Mouse (Mus musculus): ENCODE data around the gene Porcn. TPM values are rescaled to one million over a fixed set of nuclear protein-coding genes. Genes with fewer than 3 reads are reported as not detected.
A peak's percentile ranks its signal among the peaks of the same experiment; 100 is the strongest.

Porcn gene
- 10 to 100 TPM; 74.0 to 75.2 TPM for total RNA-seq (2021)

DNA sequence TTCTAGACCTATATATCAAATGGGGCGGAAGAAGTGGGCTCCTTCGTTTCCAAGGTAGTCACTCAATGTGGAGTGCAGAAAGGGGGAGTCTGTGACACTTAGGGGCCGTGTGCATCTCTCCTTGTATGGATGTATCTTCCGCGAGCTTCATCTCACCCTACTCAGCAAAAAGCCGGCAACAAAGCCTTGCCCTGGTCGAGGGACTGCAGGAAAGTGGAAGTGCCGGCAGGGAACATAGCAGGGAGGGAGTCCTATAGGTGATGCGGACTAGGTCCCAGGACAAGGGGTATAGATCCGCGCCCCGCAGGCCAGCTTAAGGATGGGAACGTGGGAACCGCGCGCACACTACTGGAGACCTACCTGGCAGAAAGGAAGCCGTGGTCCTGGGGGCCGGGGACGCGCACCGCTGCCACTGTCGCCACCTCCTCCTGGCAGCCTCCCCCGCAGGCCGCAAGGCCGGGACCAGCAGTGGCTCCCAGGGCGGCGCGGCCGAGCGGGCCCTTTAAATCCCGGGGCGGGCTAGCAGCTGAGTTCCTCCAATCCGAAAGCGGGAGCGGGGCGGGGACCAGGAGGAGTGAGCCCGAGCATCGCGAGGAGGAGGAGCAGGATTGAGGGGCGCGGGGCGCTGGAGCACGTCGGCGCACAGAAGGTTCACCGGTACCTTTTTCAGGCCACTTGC is at the start of gene Porcn:
TSS of gene Porcn (minus strand) at position 511 of the 679 bp plus-strand sequence.
- intact Hi-C loops (cut with DNase I), result loop anchor here (1.0 kb wide), 1 partner anchor 16 kb away; no protein-coding TSS in a partner anchor
- DNase-seq (ENCODE audit: low spot score in 2 of 2), result peak; percentile 76 to 86

GRCm38 (mm10) chrX:8255807-8256206 is 49.5 kb upstream of the Porcn start:
- DNase-seq (ENCODE audit: low spot score in 2 of 2), result no peak
- intact Hi-C loops (cut with DNase I), result no loop called here

DNA sequence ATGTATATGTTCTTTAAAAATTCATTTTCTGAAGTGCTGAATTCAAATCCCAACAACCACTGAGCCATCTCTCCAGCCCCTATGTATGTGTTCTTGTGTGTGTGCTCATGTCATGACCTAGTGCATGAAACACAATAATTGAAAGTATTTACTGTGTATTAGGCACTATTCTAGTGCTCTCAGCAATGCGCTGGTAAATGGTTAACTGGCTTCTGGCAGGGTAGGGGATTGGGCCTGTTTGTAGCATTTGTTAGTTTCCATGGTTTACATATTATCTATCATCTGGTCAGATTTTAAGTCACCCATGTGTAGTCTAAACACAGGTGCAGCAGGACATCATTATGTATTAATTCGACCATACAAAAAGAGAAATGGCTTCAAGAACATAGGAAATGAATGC is 47.4 kb upstream of the Porcn start:
- intact Hi-C loops (cut with DNase I), result loop anchor here (5.0 kb wide), 1 partner anchor 61 kb away; the partner anchor contains the start of gene Ebp
- no peak for DNase-seq (ENCODE audit: low spot score in 2 of 2)

GRCm38 (mm10) chrX:8252334-8253285 is 46.3 kb upstream of the Porcn start, which contains the start of gene Ftsj1:
Gene Ftsj1, minus strand, starts transcription at chrX:8252406.
- peak; percentile 84 to 92 for DNase-seq (ENCODE audit: low spot score in 2 of 2)
- intact Hi-C loops (cut with DNase I), result loop anchor here (5.0 kb wide), 1 partner anchor 60 kb away; the partner anchor contains the start of gene Ebp

GRCm38 (mm10) chrX:8251789-8252333 is 45.5 kb upstream of the Porcn start:
- no peak for DNase-seq (ENCODE audit: low spot score in 2 of 2)
- intact Hi-C loops (cut with DNase I), result loop anchor here (5.0 kb wide), 1 partner anchor 60 kb away; the partner anchor contains the start of gene Ebp

DNA sequence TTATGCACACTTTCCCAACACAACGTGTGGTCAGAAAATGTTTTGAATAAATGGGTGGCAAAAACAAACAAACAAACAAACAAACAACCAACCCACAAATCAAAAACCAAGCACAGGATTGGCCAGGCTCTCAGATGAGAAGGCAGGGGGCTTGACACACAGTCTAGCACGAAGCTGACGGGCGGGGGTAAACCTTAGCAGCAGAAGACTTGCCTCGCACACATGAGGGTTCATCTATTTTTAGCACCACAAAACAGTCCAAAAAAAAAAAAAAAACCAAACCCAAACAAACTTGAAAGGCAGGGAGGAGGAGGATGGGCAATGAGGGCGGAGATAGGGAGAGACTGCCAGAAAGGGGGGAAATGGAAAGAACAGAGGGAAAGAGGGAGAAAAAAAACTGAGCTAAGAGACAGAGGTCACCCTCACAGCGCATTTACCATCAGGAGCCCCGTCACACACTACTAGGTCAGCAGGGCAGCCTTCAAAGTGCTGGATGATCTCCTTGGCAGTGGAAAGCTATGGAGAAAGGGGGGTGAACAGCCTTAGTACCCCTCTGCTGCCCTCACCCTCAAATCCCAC is 42.3 kb upstream of the Porcn start:
- intact Hi-C loops (cut with DNase I), result no loop called here
- DNase-seq (ENCODE audit: low spot score in 2 of 2), result no peak

GRCm38 (mm10) chrX:8247680-8248079 is 41.4 kb upstream of the Porcn start:
- no peak for DNase-seq (ENCODE audit: low spot score in 2 of 2)
- intact Hi-C loops (cut with DNase I), result no loop called here

GRCm38 (mm10) chrX:8238804-8239395 is 32.6 kb upstream of the Porcn start:
- no peak for DNase-seq (ENCODE audit: low spot score in 2 of 2)
- intact Hi-C loops (cut with DNase I), result no loop called here

- intact Hi-C loops (cut with DNase I), result no loop called here
- DNase-seq (ENCODE audit: low spot score in 2 of 2), result no peak
Measured at GRCm38 (mm10) chrX:8236704-8237103, 30.4 kb upstream of the Porcn start.

DNA sequence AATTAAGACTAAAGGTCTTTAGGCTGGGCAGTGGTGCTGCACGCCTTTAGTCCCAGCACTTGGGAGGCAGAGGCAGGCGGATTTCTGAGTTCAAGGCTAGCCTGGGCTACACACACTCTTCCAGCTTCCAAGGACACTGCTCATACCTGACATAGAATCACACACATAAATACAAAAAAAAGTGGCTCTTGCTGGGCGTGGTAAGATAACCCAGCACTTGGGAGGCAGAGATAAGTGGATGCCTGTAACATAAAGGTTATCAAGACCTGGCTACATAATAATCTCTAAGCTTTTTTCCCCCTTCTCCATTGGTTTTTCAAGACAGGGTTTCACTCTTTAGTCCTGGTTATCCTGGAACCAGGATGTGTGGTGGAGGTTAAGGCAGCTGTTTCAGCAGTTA is 27.3 kb upstream of the Porcn start:
- DNase-seq (ENCODE audit: low spot score in 2 of 2), result no peak
- intact Hi-C loops (cut with DNase I), result no loop called here

- no peak for DNase-seq (ENCODE audit: low spot score in 2 of 2)
- intact Hi-C loops (cut with DNase I), result no loop called here
Measured at GRCm38 (mm10) chrX:8230272-8230671, 23.9 kb upstream of the Porcn start.

DNA sequence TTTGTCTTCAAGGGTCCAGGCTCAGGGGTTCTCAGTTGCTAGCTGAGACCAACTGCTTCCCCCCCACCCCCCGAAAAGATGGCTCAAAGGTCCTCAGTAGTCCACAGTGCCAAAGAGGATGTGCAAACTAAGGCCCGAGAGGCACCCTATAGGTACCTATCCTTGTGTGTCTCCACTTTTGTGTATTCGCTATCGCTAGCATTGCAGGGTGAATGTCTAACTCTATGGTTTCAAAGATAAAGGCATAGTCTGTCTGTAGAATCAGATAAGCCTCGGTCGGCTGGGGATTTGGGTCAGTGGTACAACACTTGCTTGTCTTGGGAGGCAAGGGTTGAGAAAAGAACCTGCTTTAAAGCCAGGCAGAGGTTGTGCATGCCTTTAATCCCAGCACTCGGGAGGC is 17.1 kb upstream of the Porcn start:
- no peak for DNase-seq (ENCODE audit: low spot score in 2 of 2)
- intact Hi-C loops (cut with DNase I), result no loop called here

GRCm38 (mm10) chrX:8222678-8223421 is 16.5 kb upstream of the Porcn start:
- intact Hi-C loops (cut with DNase I), result loop anchor here (1.0 kb wide), 1 partner anchor 17 kb away; the partner anchor contains the start of gene Porcn
- peak; percentile 42 to 70 for DNase-seq (ENCODE audit: low spot score in 2 of 2)

- intact Hi-C loops (cut with DNase I), result loop anchor here (1.0 kb wide), 1 partner anchor 16 kb away; the partner anchor contains the start of gene Porcn
- DNase-seq (ENCODE audit: low spot score in 2 of 2), result peak; percentile 59 to 88
Measured at GRCm38 (mm10) chrX:8222296-8222677, 16.0 kb upstream of the Porcn start.

DNA sequence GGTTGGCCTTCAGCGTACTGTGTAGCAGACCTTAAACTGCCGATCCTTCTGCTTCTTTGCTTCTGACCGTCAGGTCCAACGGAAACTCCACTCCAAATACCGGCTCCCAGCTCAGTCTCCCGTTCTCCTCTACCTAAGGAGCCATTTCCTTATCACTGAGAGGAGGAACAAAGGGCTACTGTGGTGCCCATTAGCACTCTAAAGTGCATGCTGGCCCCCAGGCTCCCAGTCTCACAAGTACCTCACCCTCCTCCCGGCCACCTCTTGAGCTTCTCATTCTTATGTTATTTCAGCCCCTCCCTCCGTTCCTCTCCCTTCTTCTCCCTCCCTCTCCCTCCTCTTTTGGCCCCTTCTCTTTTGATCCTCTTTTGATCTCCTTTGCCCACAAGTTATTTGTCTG is 13.3 kb upstream of the Porcn start:
- no peak for DNase-seq (ENCODE audit: low spot score in 2 of 2)
- intact Hi-C loops (cut with DNase I), result no loop called here

DNA sequence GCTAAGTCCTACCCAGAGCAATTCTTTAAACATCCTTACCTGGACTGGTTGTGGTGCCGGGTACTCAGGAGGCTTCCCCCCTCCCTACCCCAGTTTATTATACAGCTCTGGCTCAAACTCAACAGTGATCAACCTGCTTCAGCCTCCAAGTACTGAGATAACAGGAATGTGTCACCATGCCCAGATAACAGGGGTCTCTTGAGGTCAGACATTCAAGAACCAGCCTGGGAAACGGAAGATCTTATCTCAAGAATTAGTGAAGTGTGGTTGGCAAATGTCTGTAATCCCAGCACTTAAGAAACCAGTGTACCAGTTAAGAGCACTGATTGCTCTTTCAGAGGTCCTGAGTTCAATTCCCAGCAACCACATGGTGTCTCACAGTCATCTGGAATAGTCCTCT is 11.8 kb upstream of the Porcn start:
- DNase-seq (ENCODE audit: low spot score in 2 of 2), result no peak
- intact Hi-C loops (cut with DNase I), result no loop called here

- intact Hi-C loops (cut with DNase I), result no loop called here
- DNase-seq (ENCODE audit: low spot score in 2 of 2), result peak; percentile 28 to 81
Measured at GRCm38 (mm10) chrX:8217383-8217782, 11.1 kb upstream of the Porcn start.

- intact Hi-C loops (cut with DNase I), result no loop called here
Measured at GRCm38 (mm10) chrX:8211490-8212207, 5.3 kb upstream of the Porcn start.

More at GRCm38 (mm10) chrX:8211490-8212207, 5.3 kb upstream of the Porcn start:
- no peak for DNase-seq (ENCODE audit: low spot score in 2 of 2)
